Mouse (Mus musculus): ENCODE measurements around the gene Klf7.

DNA sequence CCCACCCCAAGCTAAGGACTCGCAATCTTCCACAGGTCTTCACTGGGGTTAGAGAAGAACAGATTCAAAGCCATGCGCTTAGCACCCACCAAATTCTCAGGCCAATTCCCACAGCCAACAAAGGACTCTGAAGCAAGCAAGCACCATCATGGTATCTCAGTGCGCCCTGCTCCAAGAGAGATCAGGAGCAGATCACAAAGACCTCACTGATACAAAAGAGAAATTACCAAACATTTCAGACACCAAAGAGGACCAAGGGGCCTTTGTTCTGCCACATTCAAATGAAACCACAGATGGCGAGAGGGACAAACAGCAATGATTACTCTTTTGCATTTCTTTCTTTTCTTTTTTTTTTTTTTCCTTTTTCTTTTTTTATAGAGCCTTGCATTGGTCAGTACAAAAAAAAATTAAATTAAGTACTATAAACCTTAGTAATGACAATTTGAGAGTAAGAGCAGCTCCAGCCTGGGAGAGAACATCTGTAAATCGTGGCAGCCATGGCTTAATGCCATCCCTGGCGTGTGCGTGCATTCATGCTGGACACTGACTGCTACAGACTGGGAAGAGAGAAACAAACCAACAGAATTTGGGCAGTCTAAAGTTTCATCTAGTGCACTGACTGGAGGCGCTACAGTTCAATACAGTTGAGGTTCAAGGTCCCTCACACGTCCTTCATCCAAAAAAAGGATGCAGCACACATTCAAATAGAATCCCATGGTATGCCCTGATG, 89.4 kb downstream of the Klf7 start:
- TF ChIP-seq CTCF (IDR thresholded peaks at IDR 0.05; ENCODE audit: control insufficient read depth, insufficient read depth, insufficient read length) (no peak), MYOD1 (IDR thresholded peaks at IDR 0.05; ENCODE audit: control insufficient read depth, insufficient read length, low read depth) (no peak), MAX (IDR thresholded peaks at IDR 0.05) (no peak), MYOG (IDR thresholded peaks at IDR 0.05; ENCODE audit: control insufficient read depth, extremely low read depth, insufficient read length) (no peak), USF1 (IDR thresholded peaks at IDR 0.05; ENCODE audit: low read depth) (no peak)

All from C2C12 (cell line).